Mouse (Mus musculus): ENCODE measurements around the gene Prss12. TPM values are rescaled to one million over a fixed set of nuclear protein-coding genes. Genes with fewer than 3 reads are reported as not detected.
"Not testable (repeated sequence)": the region's sequence is repeated elsewhere in the genome, so short reads cannot be mapped to it uniquely, and the experiment has no call there.

The Prss12 gene
- total RNA-seq, 1 experiment: 1.3 TPM

- no peak for DNase-seq (ENCODE audit: low read depth, low spot score)
- H3K27ac ChIP-seq (ENCODE audit: insufficient read depth, low read depth, low read length, poor library complexity, severe bottlenecking): no peak overlapping the region
- no peaks in the 10 kb centered on the region for H3K36me3 ChIP-seq (ENCODE audit: control insufficient read depth, insufficient read depth, low read length, poor library complexity, severe bottlenecking)
- no peak for TF ChIP-seq HCFC1 (IDR thresholded peaks at IDR 0.05; ENCODE audit: borderline replicate concordance, insufficient read depth, low read length)
- TF ChIP-seq MAFK (IDR thresholded peaks at IDR 0.05; ENCODE audit: insufficient read depth, low read depth, low read length): no peak
- TF ChIP-seq CHD2 (IDR thresholded peaks at IDR 0.05; ENCODE audit: low read depth, low read length): no peak
- no peak for TF ChIP-seq ZNF384 (IDR thresholded peaks at IDR 0.05; ENCODE audit: low read depth, low read length)
- no peak for TF ChIP-seq ZC3H11A (IDR thresholded peaks at IDR 0.05; ENCODE audit: borderline replicate concordance, low read depth, low read length)
- no peak overlapping the region for H3K9ac ChIP-seq (ENCODE audit: insufficient read depth, low read depth, low read length, poor library complexity, severe bottlenecking)
- H3K4me3 ChIP-seq (ENCODE audit: insufficient read depth in 1 of 2, low read depth in 1 of 2, low read length in 2 of 2, poor library complexity in 1 of 2, severe bottlenecking in 1 of 2): no peak overlapping the region
- no peaks in the 10 kb centered on the region for H3K4me1 ChIP-seq (ENCODE audit: control insufficient read depth in 2 of 2, insufficient read depth in 2 of 2, low read length in 2 of 2, poor library complexity in 1 of 2)
- in situ Hi-C loops (cut with MboI; ENCODE audit: low sequenced_read_pairs in 2 of 2, unreplicated experiment in 2 of 2): no loop called here
- H3K9me3 ChIP-seq (ENCODE audit: control insufficient read depth, insufficient read depth, low read depth, low read length): no peaks in the 10 kb centered on the region
Measured at GRCm38 (mm10) chr3:123491814-123492213, 45.1 kb downstream of the Prss12 start.

GRCm38 (mm10) chr3:123493163-123493562, 46.5 kb downstream of the Prss12 start:
- H3K9ac ChIP-seq (ENCODE audit: insufficient read depth, low read depth, low read length, poor library complexity, severe bottlenecking): no peak overlapping the region
- no peak overlapping the region for H3K27ac ChIP-seq (ENCODE audit: insufficient read depth, low read depth, low read length, poor library complexity, severe bottlenecking)
- H3K4me3 ChIP-seq (ENCODE audit: insufficient read depth in 1 of 2, low read depth in 1 of 2, low read length in 2 of 2, poor library complexity in 1 of 2, severe bottlenecking in 1 of 2): no peak overlapping the region
- H3K4me1 ChIP-seq (ENCODE audit: control insufficient read depth in 2 of 2, insufficient read depth in 2 of 2, low read length in 2 of 2, poor library complexity in 1 of 2): no peaks in the 10 kb centered on the region
- no peak for DNase-seq (ENCODE audit: low read depth, low spot score)
- TF ChIP-seq MAFK (IDR thresholded peaks at IDR 0.05; ENCODE audit: insufficient read depth, low read depth, low read length) (no peak), CHD2 (IDR thresholded peaks at IDR 0.05; ENCODE audit: low read depth, low read length) (no peak), ZC3H11A (IDR thresholded peaks at IDR 0.05; ENCODE audit: borderline replicate concordance, low read depth, low read length) (no peak), HCFC1 (IDR thresholded peaks at IDR 0.05; ENCODE audit: borderline replicate concordance, insufficient read depth, low read length) (no peak), ZNF384 (IDR thresholded peaks at IDR 0.05; ENCODE audit: low read depth, low read length) (no peak)
- in situ Hi-C loops (cut with MboI; ENCODE audit: low sequenced_read_pairs in 2 of 2, unreplicated experiment in 2 of 2): no loop called here
- H3K36me3 ChIP-seq (ENCODE audit: control insufficient read depth, insufficient read depth, low read length, poor library complexity, severe bottlenecking): no peaks in the 10 kb centered on the region
- H3K9me3 ChIP-seq (ENCODE audit: control insufficient read depth, insufficient read depth, low read depth, low read length): no peaks in the 10 kb centered on the region

- Histone ChIP-seq H3K9me3 (ENCODE audit: control insufficient read depth, insufficient read depth, low read depth, low read length) (no peaks in the 10 kb centered on the region), H3K27ac (ENCODE audit: insufficient read depth, low read depth, low read length, poor library complexity, severe bottlenecking) (no peak overlapping the region), H3K9ac (ENCODE audit: insufficient read depth, low read depth, low read length, poor library complexity, severe bottlenecking) (no peak overlapping the region), H3K36me3 (ENCODE audit: control insufficient read depth, insufficient read depth, low read length, poor library complexity, severe bottlenecking) (no peaks in the 10 kb centered on the region), H3K4me1 (ENCODE audit: control insufficient read depth in 2 of 2, insufficient read depth in 2 of 2, low read length in 2 of 2, poor library complexity in 1 of 2) (no peaks in the 10 kb centered on the region), H3K4me3 (ENCODE audit: insufficient read depth in 1 of 2, low read depth in 1 of 2, low read length in 2 of 2, poor library complexity in 1 of 2, severe bottlenecking in 1 of 2) (no peak overlapping the region)
- in situ Hi-C loops (cut with MboI; ENCODE audit: low sequenced_read_pairs in 2 of 2, unreplicated experiment in 2 of 2): no loop called here
- TF ChIP-seq HCFC1 (IDR thresholded peaks at IDR 0.05; ENCODE audit: borderline replicate concordance, insufficient read depth, low read length): no peak
- TF ChIP-seq MAFK (IDR thresholded peaks at IDR 0.05; ENCODE audit: insufficient read depth, low read depth, low read length): no peak
- no peak for TF ChIP-seq ZNF384 (IDR thresholded peaks at IDR 0.05; ENCODE audit: low read depth, low read length)
- no peak for TF ChIP-seq CHD2 (IDR thresholded peaks at IDR 0.05; ENCODE audit: low read depth, low read length)
- no peak for TF ChIP-seq ZC3H11A (IDR thresholded peaks at IDR 0.05; ENCODE audit: borderline replicate concordance, low read depth, low read length)
- no peak for DNase-seq (ENCODE audit: low read depth, low spot score)
Measured at GRCm38 (mm10) chr3:123495088-123495487, 48.4 kb downstream of the Prss12 start.

- in situ Hi-C loops (cut with MboI; ENCODE audit: low sequenced_read_pairs in 2 of 2, unreplicated experiment in 2 of 2): no loop called here
- DNase-seq (ENCODE audit: low read depth, low spot score): no peak
- TF ChIP-seq HCFC1 (IDR thresholded peaks at IDR 0.05; ENCODE audit: borderline replicate concordance, insufficient read depth, low read length) (no peak), ZC3H11A (IDR thresholded peaks at IDR 0.05; ENCODE audit: borderline replicate concordance, low read depth, low read length) (no peak), ZNF384 (IDR thresholded peaks at IDR 0.05; ENCODE audit: low read depth, low read length) (no peak), CHD2 (IDR thresholded peaks at IDR 0.05; ENCODE audit: low read depth, low read length) (no peak), MAFK (IDR thresholded peaks at IDR 0.05; ENCODE audit: insufficient read depth, low read depth, low read length) (no peak)
Measured at GRCm38 (mm10) chr3:123498787-123499186, 52.1 kb downstream of the Prss12 start.

GRCm38 (mm10) chr3:123501798-123502197, 55.1 kb downstream of the Prss12 start:
- H3K9me3 ChIP-seq (ENCODE audit: control insufficient read depth, insufficient read depth, low read depth, low read length); H3K4me3 ChIP-seq (ENCODE audit: insufficient read depth in 1 of 2, low read depth in 1 of 2, low read length in 2 of 2, poor library complexity in 1 of 2, severe bottlenecking in 1 of 2); H3K36me3 ChIP-seq (ENCODE audit: control insufficient read depth, insufficient read depth, low read length, poor library complexity, severe bottlenecking); H3K27ac ChIP-seq (ENCODE audit: insufficient read depth, low read depth, low read length, poor library complexity, severe bottlenecking); H3K9ac ChIP-seq (ENCODE audit: insufficient read depth, low read depth, low read length, poor library complexity, severe bottlenecking); in situ Hi-C loops (cut with MboI; ENCODE audit: low sequenced_read_pairs in 2 of 2, unreplicated experiment in 2 of 2); DNase-seq (ENCODE audit: low read depth, low spot score); H3K4me1 ChIP-seq (ENCODE audit: control insufficient read depth in 2 of 2, insufficient read depth in 2 of 2, low read length in 2 of 2, poor library complexity in 1 of 2): not testable (repeated sequence)

More at GRCm38 (mm10) chr3:123498787-123499186, 52.1 kb downstream of the Prss12 start:
- no peaks in the 10 kb centered on the region for H3K9me3 ChIP-seq (ENCODE audit: control insufficient read depth, insufficient read depth, low read depth, low read length)
- no peak overlapping the region for H3K27ac ChIP-seq (ENCODE audit: insufficient read depth, low read depth, low read length, poor library complexity, severe bottlenecking)
- H3K9ac ChIP-seq (ENCODE audit: insufficient read depth, low read depth, low read length, poor library complexity, severe bottlenecking): no peak overlapping the region
- no peaks in the 10 kb centered on the region for H3K4me1 ChIP-seq (ENCODE audit: control insufficient read depth in 2 of 2, insufficient read depth in 2 of 2, low read length in 2 of 2, poor library complexity in 1 of 2)
- H3K36me3 ChIP-seq (ENCODE audit: control insufficient read depth, insufficient read depth, low read length, poor library complexity, severe bottlenecking): no peaks in the 10 kb centered on the region
- no peak overlapping the region for H3K4me3 ChIP-seq (ENCODE audit: insufficient read depth in 1 of 2, low read depth in 1 of 2, low read length in 2 of 2, poor library complexity in 1 of 2, severe bottlenecking in 1 of 2)

All from ES-E14 (cell line).